Mouse (Mus musculus) MEL (cell line): ENCODE measurements around the gene Cdh23. TPM values are rescaled to one million over a fixed set of nuclear protein-coding genes. Genes with fewer than 3 reads are reported as not detected.

Experiments used
- DNase-seq: peaks from one replicate; pipeline ENCODE4 v3.0.0; 2011; ENCODE audit warnings: low read depth, low spot score
- H3K27ac ChIP-seq: 2 replicates; pipeline ENCODE4 v1.5.1; 2012; ENCODE audit warnings: low read depth, mild to moderate bottlenecking, control low read depth, low read length, moderate library complexity; ENCODE audit not compliant: control insufficient read depth
- H3K27me3 ChIP-seq, 2 experiments: fragments of 150-350 bp in 1 of 2; sonication (generic) in 1 of 2; 2 replicates each; pipeline ENCODE4 v1.6.1; 2012; ENCODE audit warnings: low read length in 2 of 2, mild to moderate bottlenecking in 2 of 2, improper control_type of control experiment in 1 of 2, moderate library complexity in 1 of 2; ENCODE audit not compliant: insufficient read depth in 2 of 2, control insufficient read depth in 1 of 2
- H3K36me3 ChIP-seq, 2 experiments: 2 replicates each; pipeline ENCODE4 v1.6.1; 2012 to 2014; ENCODE audit warnings: low read length in 2 of 2, improper control_type of control experiment in 1 of 2, inconsistent platforms in 1 of 2, mild to moderate bottlenecking in 1 of 2; ENCODE audit not compliant: insufficient read depth in 2 of 2, control insufficient read depth in 1 of 2
- H3K4me1 ChIP-seq, 2 experiments: fragments of 150-350 bp in 1 of 2; sonication (generic) in 1 of 2; 2 replicates each; pipeline ENCODE4 v1.6.1; 2012; ENCODE audit warnings: low read length in 2 of 2, improper control_type of control experiment in 1 of 2, mild to moderate bottlenecking in 1 of 2; ENCODE audit not compliant: insufficient read depth in 2 of 2, control insufficient read depth in 1 of 2
- H3K4me3 ChIP-seq, 2 experiments: fragments of 150-350 bp in 1 of 2; sonication (generic) in 1 of 2; 2 replicates each; pipeline ENCODE4 v1.5.1; 2012; ENCODE audit warnings: low read depth in 2 of 2, low read length in 2 of 2, mild to moderate bottlenecking in 2 of 2, moderate library complexity in 2 of 2, control low read depth in 1 of 2, improper control_type of control experiment in 1 of 2; ENCODE audit not compliant: control insufficient read depth in 1 of 2, insufficient read depth in 1 of 2
- H3K79me2 ChIP-seq: 2 replicates; pipeline ENCODE4 v1.6.1; 2012; ENCODE audit warnings: mild to moderate bottlenecking, low read length, moderate library complexity; ENCODE audit not compliant: control insufficient read depth, poor library complexity, insufficient read depth
- H3K9ac ChIP-seq: 2 replicates; pipeline ENCODE4 v1.6.1; 2012; ENCODE audit warnings: low read depth, mild to moderate bottlenecking, control low read depth, low read length, moderate library complexity; ENCODE audit not compliant: control insufficient read depth, poor library complexity, severe bottlenecking
- H3K9me3 ChIP-seq: fragments of 150-350 bp; sonication (generic); replicated peaks from 2 replicates; pipeline ENCODE4 v1.6.1; 2012; ENCODE audit warnings: mild to moderate bottlenecking, low read length, improper control_type of control experiment, moderate library complexity; ENCODE audit not compliant: insufficient read depth
- BHLHE40 ChIP-seq: IDR thresholded peaks from 2 replicates; pipeline ENCODE4 v1.6.1; 2012; ENCODE audit warnings: low read depth, mild to moderate bottlenecking, inconsistent platforms, low read length, improper control_type of control experiment, borderline replicate concordance
- CHD2 ChIP-seq: IDR thresholded peaks from 2 replicates; pipeline ENCODE4 v1.6.1; 2011; ENCODE audit warnings: low read length, improper control_type of control experiment
- E2F4 ChIP-seq: IDR thresholded peaks from 2 replicates; pipeline ENCODE4 v1.6.1; 2011; ENCODE audit warnings: low read depth, low read length, improper control_type of control experiment, borderline replicate concordance
- ELF1 ChIP-seq: IDR thresholded peaks from 2 replicates; pipeline ENCODE4 v1.6.1; 2014; ENCODE audit warnings: low read depth, mild to moderate bottlenecking, inconsistent platforms, low read length, improper control_type of control experiment, moderate library complexity
- EP300 ChIP-seq, 2 experiments: IDR thresholded peaks; 2 replicates each; pipeline ENCODE4 v1.6.1; 2011; ENCODE audit warnings: improper control_type of control experiment in 2 of 2, low read length in 2 of 2, low read depth in 1 of 2, mild to moderate bottlenecking in 1 of 2
- ETS1 ChIP-seq: IDR thresholded peaks from 2 replicates; pipeline ENCODE4 v1.6.1; 2012; ENCODE audit warnings: low read depth, mild to moderate bottlenecking, inconsistent platforms, low read length, improper control_type of control experiment, moderate library complexity
- GABPA ChIP-seq: IDR thresholded peaks from 2 replicates; pipeline ENCODE4 v1.6.1; 2012; ENCODE audit warnings: low read depth, mild to moderate bottlenecking, inconsistent platforms, low read length, improper control_type of control experiment, moderate library complexity
- GATA1 ChIP-seq: IDR thresholded peaks from 2 replicates; pipeline ENCODE4 v1.6.1; 2011; ENCODE audit warnings: low read depth, low read length, improper control_type of control experiment
- JUND ChIP-seq: IDR thresholded peaks from 2 replicates; pipeline ENCODE4 v1.6.1; 2011; ENCODE audit warnings: low read depth, mild to moderate bottlenecking, improper control_type of control experiment, low read length
- MAFK ChIP-seq: IDR thresholded peaks from 2 replicates; pipeline ENCODE4 v1.6.1; 2011; ENCODE audit warnings: low read depth, mild to moderate bottlenecking, low read length, improper control_type of control experiment, borderline replicate concordance
- MXI1 ChIP-seq: IDR thresholded peaks from 2 replicates; pipeline ENCODE4 v1.6.1; 2011; ENCODE audit warnings: mild to moderate bottlenecking, low read depth, low read length, improper control_type of control experiment
- MYB ChIP-seq: IDR thresholded peaks from 2 replicates; pipeline ENCODE4 v1.6.1; 2011; ENCODE audit warnings: mild to moderate bottlenecking, low read depth, low read length, improper control_type of control experiment
- MYC ChIP-seq: IDR thresholded peaks from 2 replicates; pipeline ENCODE4 v1.6.1; 2011; ENCODE audit warnings: low read depth, mild to moderate bottlenecking, low read length, improper control_type of control experiment, moderate library complexity
- NELFE ChIP-seq: IDR thresholded peaks from 2 replicates; pipeline ENCODE4 v1.6.1; 2011; ENCODE audit warnings: low read depth, low read length, improper control_type of control experiment
- POLR2A ChIP-seq, 2 experiments: IDR thresholded peaks; 2 replicates each; pipeline ENCODE4 v1.6.1; 2011 to 2012; ENCODE audit warnings: low read length in 2 of 2, mild to moderate bottlenecking in 2 of 2, control low read depth in 1 of 2, improper control_type of control experiment in 1 of 2, low read depth in 1 of 2, moderate library complexity in 1 of 2; ENCODE audit not compliant: control insufficient read depth in 1 of 2, insufficient read depth in 1 of 2, poor library complexity in 1 of 2
- RAD21 ChIP-seq: IDR thresholded peaks from 2 replicates; pipeline ENCODE4 v1.6.1; 2011; ENCODE audit warnings: mild to moderate bottlenecking, low read depth, low read length, improper control_type of control experiment
- RCOR1 ChIP-seq: IDR thresholded peaks from 2 replicates; pipeline ENCODE4 v1.6.1; 2012; ENCODE audit warnings: low read depth, mild to moderate bottlenecking, inconsistent platforms, low read length, improper control_type of control experiment
- SIN3A ChIP-seq: IDR thresholded peaks from 2 replicates; pipeline ENCODE4 v1.6.1; 2012; ENCODE audit warnings: low read length, improper control_type of control experiment, inconsistent platforms
- SMC3 ChIP-seq: IDR thresholded peaks from 2 replicates; pipeline ENCODE4 v1.6.1; 2011; ENCODE audit warnings: low read depth, low read length, improper control_type of control experiment
- TAL1 ChIP-seq: IDR thresholded peaks from 2 replicates; pipeline ENCODE4 v1.6.1; 2012; ENCODE audit warnings: mild to moderate bottlenecking, inconsistent platforms, low read length, moderate library complexity, mixed read lengths
- TBP ChIP-seq: IDR thresholded peaks from 2 replicates; pipeline ENCODE4 v1.8.0; 2011; ENCODE audit warnings: low read depth, low read length, improper control_type of control experiment
- TCF12 ChIP-seq: IDR thresholded peaks from 2 replicates; pipeline ENCODE4 v1.6.1; 2014; ENCODE audit warnings: low read depth, mild to moderate bottlenecking, inconsistent platforms, low read length, improper control_type of control experiment, moderate library complexity
- UBTF ChIP-seq: IDR thresholded peaks from 2 replicates; pipeline ENCODE4 v1.6.1; 2012; ENCODE audit warnings: low read depth, mild to moderate bottlenecking, inconsistent platforms, low read length, improper control_type of control experiment, moderate library complexity, borderline replicate concordance; ENCODE audit not compliant: insufficient read depth
- USF1 ChIP-seq: IDR thresholded peaks from 2 replicates; pipeline ENCODE4 v1.6.1; 2014; ENCODE audit warnings: low read depth, mild to moderate bottlenecking, inconsistent platforms, low read length, improper control_type of control experiment, moderate library complexity
- ZMIZ1 ChIP-seq: IDR thresholded peaks from 2 replicates; pipeline ENCODE4 v1.6.1; 2012; ENCODE audit warnings: low read depth, mild to moderate bottlenecking, inconsistent platforms, low read length, improper control_type of control experiment, moderate library complexity
- ZNF384 ChIP-seq: IDR thresholded peaks from 2 replicates; pipeline ENCODE4 v1.6.1; 2012; ENCODE audit warnings: low read depth, mild to moderate bottlenecking, inconsistent platforms, low read length, improper control_type of control experiment
- polyA plus RNA-seq, 2 experiments: library from polyadenylated mRNA; stranded (reverse) in 1 of 2; unstranded in 1 of 2; fragments of >175 nt in 1 of 2; fragments of >200 nt in 1 of 2; gene quantifications; 2 replicates each; pipeline versions ENCODE4 v1.2.1 to v1.2.4; 2012; ENCODE audit warnings: low replicate concordance in 2 of 2, low read depth in 1 of 2; ENCODE audit not compliant: insufficient read length in 2 of 2, insufficient read depth in 1 of 2, missing spikeins in 1 of 2
- total RNA-seq: library from RNA; depleted of rRNA; stranded (reverse); fragments of 300-350 nt; gene quantifications from 2 replicates; pipeline ENCODE4 v1.2.3, GENCODE M21; 2012

The Cdh23 gene
- total and polyA plus RNA-seq, 3 experiments: 0.04 TPM; not detected in 2

DNA sequence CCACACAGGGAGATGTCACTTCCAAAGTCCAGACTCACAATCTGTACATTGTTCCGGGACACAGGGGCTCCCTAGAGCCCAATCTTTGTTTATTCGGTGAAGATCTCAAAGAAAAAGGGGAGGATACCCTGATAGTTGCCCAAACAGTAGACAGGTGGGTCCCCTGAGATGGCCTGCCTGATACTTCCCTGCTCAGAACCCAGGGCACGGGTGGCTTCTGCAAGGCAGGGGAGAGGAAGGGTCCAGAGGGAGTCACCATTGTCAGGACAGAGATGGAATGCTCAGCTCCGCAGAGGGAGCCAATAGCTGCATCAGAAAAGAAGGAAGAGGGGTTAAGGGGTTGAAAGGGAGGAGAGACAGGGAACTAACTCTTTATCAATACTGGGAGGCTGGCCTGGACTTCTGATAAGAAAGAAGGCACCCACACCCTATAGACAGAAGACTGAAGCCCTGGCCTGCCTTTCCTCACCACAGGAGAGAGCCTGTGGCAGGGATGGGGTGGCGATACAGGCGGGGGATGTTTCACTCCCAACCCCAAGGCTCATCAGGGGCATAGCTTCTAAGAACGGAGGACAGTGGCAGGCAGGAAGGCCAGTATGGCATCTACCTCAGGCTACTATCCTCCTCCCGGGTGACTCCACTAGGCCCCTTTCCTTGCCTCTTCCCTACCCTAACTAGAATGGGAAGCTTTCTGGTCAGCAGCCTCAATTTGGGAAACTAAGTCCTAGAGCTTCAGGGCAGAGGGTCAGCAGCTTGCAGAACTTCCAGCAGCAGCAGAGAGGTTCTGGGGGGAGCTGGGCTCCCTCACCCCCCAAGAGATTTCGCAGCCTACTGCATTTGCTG, 348.3 kb downstream of the Cdh23 start:
- peak; percentile 66 for DNase-seq
- Histone ChIP-seq H3K9me3 (no peaks in the 10 kb centered on the region), H3K36me3 (peaks cover 0 to 23% of the 10 kb centered on the region in 2 experiments; a peak in 2 of 4 replicates), H3K27ac (peak overlapping the region; percentile 41), H3K79me2 (no peaks in the 10 kb centered on the region; the same call in 1 of the 2 replicates), H3K4me1 (peaks cover 11 to 32% of the 10 kb centered on the region in 2 experiments), H3K27me3 (no peaks in the 10 kb centered on the region), H3K4me3 (peak overlapping the region; percentile 50 to 64), H3K9ac (peak overlapping the region; percentile 56)
- TF ChIP-seq MYB (no peak), ZNF384 (no peak), MYC (no peak), TCF12 (peak; percentile 78), SIN3A (peak; percentile 52), GATA1 (peak; percentile 92), GABPA (no peak), USF1 (no peak), ELF1 (0 out of 2 replicates have a peak, but pooled peaks have one; percentile 17), RCOR1 (0 out of 2 replicates have a peak, but pooled peaks have one; percentile 22), POLR2A (IDR thresholded peaks at IDR 0.05; ENCODE audit: control insufficient read depth in 1 of 2, insufficient read depth in 1 of 2, low read depth in 1 of 2, low read length in 2 of 2, poor library complexity in 1 of 2) (peak in 1 of 2 experiments; percentile 41; a peak in 1 of 4 replicates), MXI1 (no peak), EP300 (IDR thresholded peaks at IDR 0.05; ENCODE audit: low read depth in 1 of 2, low read length in 2 of 2) (peak; percentile 73 to 80), TBP (peak; percentile 36; the same call in 1 of the 2 replicates), TAL1 (peak; percentile 73), ETS1 (peak; percentile 58; the same call in 1 of the 2 replicates)

DNA sequence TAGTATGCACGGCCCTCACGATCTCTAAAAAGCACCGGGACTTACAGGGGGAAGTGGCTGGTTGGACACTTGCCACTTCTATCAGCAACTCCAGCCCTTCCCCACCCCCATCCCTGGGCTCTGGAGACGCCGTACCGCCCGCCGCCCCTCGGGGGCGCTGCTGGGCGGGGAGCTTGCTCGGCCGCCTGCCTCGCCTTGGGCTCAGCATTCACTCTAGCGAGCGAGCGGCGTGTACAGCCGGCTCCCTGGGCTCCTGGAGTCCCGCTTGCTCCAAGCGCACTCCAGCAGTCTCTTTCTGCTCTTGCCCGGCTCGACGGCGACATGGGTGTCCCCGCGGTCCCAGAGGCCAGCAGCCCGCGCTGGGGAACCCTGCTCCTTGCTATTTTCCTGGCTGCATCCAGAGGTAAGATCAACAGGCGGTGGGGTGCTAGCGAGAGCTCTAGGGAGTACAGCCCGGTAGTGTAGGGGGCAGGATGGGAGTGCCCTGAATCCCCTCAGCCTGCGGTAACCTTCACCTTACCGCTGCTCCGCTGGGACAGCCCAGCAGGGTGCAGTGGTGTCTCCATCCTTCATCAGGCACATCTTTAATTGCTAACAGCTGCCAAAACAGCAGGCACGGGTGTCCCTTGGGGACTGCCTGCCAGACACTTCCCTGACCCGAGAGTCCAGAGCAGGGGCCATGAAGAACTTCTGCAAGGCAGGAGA, 349.4 kb downstream of the Cdh23 start, which contains the start of gene Vsir:
TSS of gene Vsir (plus strand) at position 151 of the 705 bp plus-strand sequence.
- H3K4me1 ChIP-seq: peaks cover 11 to 32% of the 10 kb centered on the region in 2 experiments
- H3K9ac ChIP-seq: peak within 1 kb of the TSS; percentile 56
- no peaks in the 10 kb centered on the region; the same call in 1 of the 2 replicates for H3K79me2 ChIP-seq
- H3K4me3 ChIP-seq: peak within 1 kb of the TSS; percentile 50 to 64
- H3K27ac ChIP-seq: peak within 1 kb of the TSS; percentile 29
- peaks cover 0 to 23% of the 10 kb centered on the region in 2 experiments; a peak in 2 of 4 replicates for H3K36me3 ChIP-seq
- no peaks in the 10 kb centered on the region for H3K27me3 ChIP-seq
- no peaks in the 10 kb centered on the region for H3K9me3 ChIP-seq
- DNase-seq: peak; percentile 92
- no peak for TF ChIP-seq E2F4
- TF ChIP-seq GATA1: 0 out of 2 replicates have a peak, but pooled peaks have one; percentile 32
- no peak for TF ChIP-seq RCOR1
- peak in 1 of 2 experiments; percentile 66; a peak in 1 of 4 replicates for TF ChIP-seq POLR2A (IDR thresholded peaks at IDR 0.05; ENCODE audit: control insufficient read depth in 1 of 2, insufficient read depth in 1 of 2, low read depth in 1 of 2, low read length in 2 of 2, poor library complexity in 1 of 2)
- TF ChIP-seq JUND: 0 out of 2 replicates have a peak, but pooled peaks have one; percentile 18
- TF ChIP-seq ZMIZ1: peak; percentile 81
- no peak for TF ChIP-seq MYC
- no peak for TF ChIP-seq MAFK
- TF ChIP-seq EP300 (IDR thresholded peaks at IDR 0.05; ENCODE audit: low read depth in 1 of 2, low read length in 2 of 2): peak; percentile 51 to 58; a peak in 3 of 4 replicates
- peak; percentile 78 for TF ChIP-seq CHD2
- TF ChIP-seq RAD21: no peak; the same call in 1 of the 2 replicates
- peak; percentile 45; the same call in 1 of the 2 replicates for TF ChIP-seq BHLHE40
- TF ChIP-seq SMC3: peak; percentile 24; the same call in 1 of the 2 replicates
- 0 out of 2 replicates have a peak, but pooled peaks have one; percentile 45 for TF ChIP-seq UBTF
- TF ChIP-seq ETS1: peak; percentile 53; the same call in 1 of the 2 replicates
- TF ChIP-seq TCF12: peak; percentile 65
- peak; percentile 65 for TF ChIP-seq TBP
- 0 out of 2 replicates have a peak, but pooled peaks have one; percentile 46 for TF ChIP-seq NELFE
